Mouse (Mus musculus) liver, embryonic 14.5 days (tissue): ENCODE measurements around the gene Aox3.

Experiments used
- CTCF ChIP-seq: IDR thresholded peaks from 2 replicates; pipeline ENCODE4 v1.5.1; 2016; ENCODE audit warnings: antibody characterized with exemption, low read depth, control low read depth
- EP300 ChIP-seq: IDR thresholded peaks from 2 replicates; pipeline ENCODE4 v1.6.1; 2016; ENCODE audit warnings: antibody characterized with exemption, low read depth

GRCm38 (mm10) chr1:58229774-58230173, 116.8 kb downstream of the Aox3 start:
- no peak for TF ChIP-seq EP300
- TF ChIP-seq CTCF = no peak
